Mouse (Mus musculus): ENCODE results near the gene Omt2b. TPM values are rescaled to one million over a fixed set of nuclear protein-coding genes. Genes with fewer than 3 reads are reported as not detected.

Omt2b gene
- not detected in 2 replicates for polyA plus RNA-seq (2015; fragmentation: Nextera tagmentation; extraction: Ambion mirVana)

GRCm38 (mm10) chr9:78327289-78327688, at the start of gene Omt2b:
TSS of gene Omt2b (plus strand) at chr9:78327589.

GRCm38 (mm10) chr9:78289723-78290122, 37.7 kb upstream of the Omt2b start, which contains the start of gene Gm10639:
TSS of gene Gm10639 (plus strand) at chr9:78289923.

GRCm38 (mm10) chr9:78314696-78315095, 12.7 kb upstream of the Omt2b start, which contains the start of gene Omt2a:
TSS of gene Omt2a (minus strand) at chr9:78314796.

GRCm38 (mm10) chr9:78355611-78356010, 28.2 kb downstream of the Omt2b start, which contains the start of gene Gsta2:
TSS of gene Gsta2 (minus strand) at chr9:78355788.

GRCm38 (mm10) chr9:78367959-78368358, 40.6 kb downstream of the Omt2b start, which contains the start of gene Dppa5a:
TSS of gene Dppa5a (minus strand) at chr9:78368177.

GRCm38 (mm10) chr9:78378113-78378785, 50.9 kb downstream of the Omt2b start, which contains the start of gene Ooep:
TSS of gene Ooep (minus strand) at chr9:78378725.

Other genes with a start within 250 kb of the Omt2b start
- 39.0 and 60.5 TPM in 2 replicates for gene Fbxo9, start 218.5 kb upstream of the Omt2b start, polyA plus RNA-seq (2015; fragmentation: Nextera tagmentation; extraction: Ambion mirVana)
- 16.0 and 19.0 TPM in 2 replicates for gene Ick, start 218.4 kb upstream of the Omt2b start, polyA plus RNA-seq (2015; fragmentation: Nextera tagmentation; extraction: Ambion mirVana)
- gene Gsta4, start 144.8 kb upstream of the Omt2b start, polyA plus RNA-seq (2015; fragmentation: Nextera tagmentation; extraction: Ambion mirVana): 70.3 and 99.9 TPM in 2 replicates
- 0.51 and 3.5 TPM in 2 replicates for gene Gsta1, start 96.9 kb upstream of the Omt2b start, polyA plus RNA-seq (2015; fragmentation: Nextera tagmentation; extraction: Ambion mirVana)
- gene Gm3776, start 70.5 kb upstream of the Omt2b start, polyA plus RNA-seq (2015; fragmentation: Nextera tagmentation; extraction: Ambion mirVana): 2.8 TPM in 1 of 2 replicates, not detected in the other
- gene Gm10639, start 37.7 kb upstream of the Omt2b start, polyA plus RNA-seq (2015; fragmentation: Nextera tagmentation; extraction: Ambion mirVana): 0.30 and 0.79 TPM in 2 replicates
- not detected in 2 replicates for gene Omt2a, start 12.8 kb upstream of the Omt2b start, polyA plus RNA-seq (2015; fragmentation: Nextera tagmentation; extraction: Ambion mirVana)
- 0.75 and 0.82 TPM in 2 replicates for gene Gsta2, start 28.2 kb downstream of the Omt2b start, polyA plus RNA-seq (2015; fragmentation: Nextera tagmentation; extraction: Ambion mirVana)
- 0.22 TPM in 1 of 2 replicates, not detected in the other for gene Dppa5a, start 40.6 kb downstream of the Omt2b start, polyA plus RNA-seq (2015; fragmentation: Nextera tagmentation; extraction: Ambion mirVana)
- gene Ooep, start 51.1 kb downstream of the Omt2b start, polyA plus RNA-seq (2015; fragmentation: Nextera tagmentation; extraction: Ambion mirVana): 1.1 and 2.0 TPM in 2 replicates
- 0.11 TPM in 1 of 2 replicates, not detected in the other for gene Ddx43, start 68.2 kb downstream of the Omt2b start, polyA plus RNA-seq (2015; fragmentation: Nextera tagmentation; extraction: Ambion mirVana)
- 0.99 and 1.0 TPM in 2 replicates for gene Cgas, start 115.6 kb downstream of the Omt2b start, polyA plus RNA-seq (2015; fragmentation: Nextera tagmentation; extraction: Ambion mirVana)
- 11.7 and 21.8 TPM in 2 replicates for gene Mto1, start 120.6 kb downstream of the Omt2b start, polyA plus RNA-seq (2015; fragmentation: Nextera tagmentation; extraction: Ambion mirVana)
- gene Gm17324, start 121.2 kb downstream of the Omt2b start, polyA plus RNA-seq (2015; fragmentation: Nextera tagmentation; extraction: Ambion mirVana): 0.75 and 1.5 TPM in 2 replicates
- 2,814 and 3,155 TPM in 2 replicates for gene Eef1a1, start 161.6 kb downstream of the Omt2b start, polyA plus RNA-seq (2015; fragmentation: Nextera tagmentation; extraction: Ambion mirVana)